Mouse (Mus musculus): ENCODE measurements around the gene Afap1l2.

DNA sequence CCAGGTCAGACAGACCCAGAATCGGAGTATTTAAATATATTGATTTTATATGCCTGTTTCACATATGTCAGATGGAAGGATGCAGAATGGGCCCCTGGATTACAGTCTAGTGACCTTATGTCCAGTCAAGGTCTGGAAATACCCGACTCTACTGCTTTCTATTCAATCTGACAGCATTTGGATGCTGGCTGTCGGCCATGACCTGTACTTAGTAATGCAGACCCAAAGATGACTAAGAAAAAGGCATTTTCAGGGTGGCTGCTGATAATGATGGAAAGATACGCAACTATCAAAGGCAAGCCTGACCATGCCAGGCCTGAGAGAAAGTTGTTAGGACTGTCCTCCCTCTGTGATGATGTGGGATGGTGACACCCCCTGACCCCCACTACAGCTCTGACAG lies 14.3 kb downstream of the Afap1l2 start:
- TF ChIP-seq CTCF (IDR thresholded peaks at IDR 0.05) (no peak), EP300 (IDR thresholded peaks at IDR 0.05) (no peak)

All from lung, postnatal 0 days (tissue).